Mouse (Mus musculus) brain, embryonic 14.5 days (tissue): ENCODE data around the gene Evc. TPM values are rescaled to one million over a fixed set of nuclear protein-coding genes. Genes with fewer than 3 reads are reported as not detected.
A peak's percentile ranks its signal among the peaks of the same experiment; 100 is the strongest.

Experiments used
- DNase-seq: peaks from one replicate; pipeline ENCODE4 v3.0.0-alpha.2; 2011; ENCODE audit warnings: low read depth
- CTCF ChIP-seq: fragments of 200-500 bp; IDR thresholded peaks from 2 replicates; pipeline ENCODE4 v1.5.1; 2012; ENCODE audit warnings: inconsistent platforms, mild to moderate bottlenecking, moderate library complexity, borderline replicate concordance; ENCODE audit not compliant: insufficient read depth, insufficient read length; ENCODE audit errors: extremely low read depth
- POLR2A ChIP-seq: fragments of 200-500 bp; IDR thresholded peaks from 2 replicates; pipeline ENCODE4 v1.6.1; 2012; ENCODE audit warnings: mild to moderate bottlenecking, inconsistent platforms, borderline replicate concordance; ENCODE audit not compliant: poor library complexity, insufficient read depth, insufficient read length, severe bottlenecking; ENCODE audit errors: extremely low read depth
- polyA plus RNA-seq: library from polyadenylated mRNA; depleted of rRNA; stranded (reverse); fragments of >200 nt; gene quantifications from 2 replicates; pipeline ENCODE4 v1.2.3, GENCODE M21; 2012; rRNA removed

Evc gene
- polyA plus RNA-seq = 12.4 and 16.2 TPM in 2 replicates

- peak; percentile 25; the same call in 1 of the 2 replicates for TF ChIP-seq POLR2A
- no peak for TF ChIP-seq CTCF
- DNase-seq = peak; percentile 86
These were observed at the start of gene Evc for GRCm38 (mm10) chr5:37336485-37337105. Gene Evc, minus strand, starts transcription at chr5:37336894.

- TF ChIP-seq CTCF = 0 out of 2 replicates have a peak, but pooled peaks have one; percentile 17
- no peak for TF ChIP-seq POLR2A
- DNase-seq = no peak
These were observed 46.9 kb upstream of the Evc start for GRCm38 (mm10) chr5:37383570-37383969.

- DNase-seq = no peak
- TF ChIP-seq POLR2A (no peak), CTCF (no peak)
These were observed 43.9 kb upstream of the Evc start for GRCm38 (mm10) chr5:37380641-37381040.

GRCm38 (mm10) chr5:37377376-37377775 lies 40.7 kb upstream of the Evc start:
- DNase-seq = peak; percentile 72
- TF ChIP-seq CTCF (no peak), POLR2A (no peak)

DNA sequence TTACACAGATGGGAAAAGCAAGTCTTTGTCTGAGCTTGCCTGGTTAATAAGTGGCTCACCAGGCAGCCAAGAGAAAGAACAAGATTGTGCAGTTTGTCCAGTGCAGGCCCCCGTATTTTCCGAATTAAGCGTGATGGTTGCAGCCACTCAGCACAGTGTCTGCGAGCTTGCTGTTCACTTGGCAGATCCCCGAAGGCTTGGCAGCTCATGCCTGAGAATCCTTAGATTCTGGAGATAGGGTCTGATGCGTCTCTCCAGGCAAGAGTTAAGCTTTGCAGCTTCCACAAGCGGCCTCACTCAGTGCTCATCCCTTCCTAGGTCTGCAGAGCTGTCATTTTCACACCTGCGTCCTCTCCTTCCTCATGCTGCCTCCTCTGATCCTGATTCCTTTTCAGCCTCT lies 32.1 kb upstream of the Evc start:
- DNase-seq = peak; percentile 57

DNA sequence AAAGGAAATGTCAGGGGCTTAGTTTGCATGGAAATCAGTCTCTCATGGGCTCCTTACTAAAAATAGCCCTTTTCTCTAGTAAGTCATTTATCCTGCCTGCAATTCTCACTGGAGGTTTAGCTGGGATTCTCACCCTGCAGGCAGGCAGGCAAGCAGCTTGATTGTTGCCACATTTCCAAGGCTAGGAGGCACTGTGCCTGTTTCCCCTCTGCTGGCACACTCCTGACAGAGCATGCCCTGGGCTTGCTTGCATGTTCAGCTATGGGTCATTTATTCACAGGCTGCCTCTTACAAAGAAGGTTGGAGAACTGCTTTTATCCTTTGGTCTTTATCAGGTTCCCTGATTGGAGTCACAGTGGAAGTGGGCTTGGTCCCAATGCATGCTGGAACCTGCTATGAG lies 29.1 kb upstream of the Evc start:
- TF ChIP-seq POLR2A (no peak), CTCF (peak; percentile 17; the same call in 1 of the 2 replicates)
- DNase-seq = peak; percentile 68

More for the DNA sequence above, 32.1 kb upstream of the Evc start:
- TF ChIP-seq POLR2A (no peak), CTCF (no peak)

DNA sequence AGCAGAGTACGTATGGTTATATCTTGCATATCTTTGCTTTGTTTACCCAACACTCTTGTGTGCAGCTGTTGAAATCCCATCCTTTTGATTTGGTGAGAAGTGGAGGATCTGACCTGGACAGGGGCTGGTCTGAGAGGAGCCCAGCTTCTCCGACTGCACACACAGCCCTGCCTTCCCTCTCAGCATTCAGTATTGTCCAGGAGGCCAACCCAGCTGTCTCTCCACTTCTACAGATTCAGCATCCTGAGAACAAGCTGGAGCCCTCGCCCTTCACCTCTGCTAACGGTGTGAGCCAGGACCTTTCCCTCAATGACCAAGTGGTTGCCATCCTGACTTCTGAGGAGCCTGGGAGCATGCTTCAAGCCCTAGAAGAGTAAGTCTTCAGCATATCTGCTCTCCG lies 26.6 kb upstream of the Evc start:
- TF ChIP-seq POLR2A (no peak), CTCF (no peak)

DNA sequence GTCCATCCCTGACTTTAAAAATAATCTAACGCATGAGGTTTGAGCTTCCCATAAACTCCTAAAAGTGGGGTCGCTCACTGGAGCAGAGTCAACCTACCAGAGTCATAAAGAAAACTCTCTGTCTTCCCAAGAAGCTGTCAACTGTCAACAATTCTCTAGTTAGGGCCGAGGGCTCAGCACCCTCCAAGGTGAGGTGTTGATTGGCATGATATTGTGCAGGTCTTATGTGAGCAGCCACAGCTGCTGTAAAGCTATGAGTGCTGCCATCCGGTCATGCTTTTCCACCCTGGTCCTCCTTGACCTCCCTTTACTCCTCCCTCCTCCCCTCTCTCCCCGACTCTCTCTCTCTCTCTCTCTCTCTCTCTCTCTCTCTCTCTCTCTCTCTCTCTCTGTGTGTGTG lies 25.9 kb upstream of the Evc start:
- TF ChIP-seq POLR2A (no peak), CTCF (no peak)
- DNase-seq = no peak

More for the DNA sequence above, 26.6 kb upstream of the Evc start:
- no peak for DNase-seq

DNA sequence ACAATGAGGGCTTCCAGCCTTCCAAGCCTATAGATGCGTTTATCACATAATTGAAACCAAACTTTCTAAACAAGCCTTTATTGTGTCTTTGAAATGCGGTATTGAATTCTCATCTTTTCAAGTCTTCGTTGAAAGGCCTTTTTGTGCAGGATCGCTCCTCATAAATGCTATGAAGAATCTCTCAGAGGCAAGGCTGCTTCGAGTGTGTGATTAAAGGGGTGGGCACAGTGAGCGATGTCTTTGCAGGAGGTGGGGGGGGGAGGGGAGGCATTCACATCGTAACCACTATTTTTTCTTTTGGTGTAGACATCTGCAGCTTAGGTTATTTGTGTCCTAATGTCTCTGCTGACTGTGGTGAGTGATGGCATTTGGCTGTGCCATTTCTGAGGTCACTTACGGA lies 19.3 kb upstream of the Evc start:
- peak; percentile 59 for DNase-seq
- no peak for TF ChIP-seq POLR2A
- TF ChIP-seq CTCF = no peak

DNA sequence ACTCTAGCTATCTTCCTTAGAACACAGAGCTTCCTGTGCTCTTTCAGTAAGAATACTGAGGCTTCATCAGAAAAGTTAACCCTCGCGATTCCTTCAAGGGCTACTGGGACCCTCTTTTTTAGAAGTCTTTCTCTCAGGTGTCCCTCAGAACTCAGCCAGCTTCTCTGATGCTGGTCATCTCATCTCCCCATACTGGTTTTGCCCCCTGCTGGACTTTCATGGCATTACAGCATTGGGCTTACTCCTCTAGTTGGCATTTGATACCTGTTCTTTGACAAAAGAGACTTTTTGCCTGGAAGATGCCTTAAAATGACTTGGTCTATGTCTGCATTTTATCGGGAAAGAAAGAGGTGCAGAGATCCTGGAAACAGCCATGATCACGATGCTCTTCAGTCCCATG lies 17.7 kb upstream of the Evc start:
- TF ChIP-seq POLR2A = no peak
- peak; percentile 61; the same call in 1 of the 2 replicates for TF ChIP-seq CTCF
- DNase-seq = peak; percentile 23

GRCm38 (mm10) chr5:37351791-37352190 lies 15.1 kb upstream of the Evc start:
- TF ChIP-seq CTCF (no peak), POLR2A (no peak)
- DNase-seq = no peak

DNA sequence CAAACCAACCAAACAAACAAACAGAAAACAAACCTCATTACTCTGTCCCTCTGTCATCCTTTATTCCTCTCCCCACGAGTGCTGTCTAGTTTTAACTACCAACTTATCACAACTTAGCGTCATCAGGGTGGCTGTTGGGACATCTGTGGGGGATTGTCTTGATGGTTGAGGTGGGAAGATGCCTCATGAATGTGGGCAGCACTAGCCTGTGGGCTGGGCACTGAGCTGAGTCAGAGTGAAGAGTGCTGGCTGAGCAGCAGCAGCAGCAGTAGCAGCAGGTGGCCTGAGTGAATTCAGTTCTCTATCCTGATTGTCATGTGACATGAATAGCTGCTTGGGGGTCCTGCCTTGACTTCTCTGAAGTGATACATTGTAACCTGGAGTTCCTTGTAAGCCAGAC lies 7.3 kb upstream of the Evc start:
- TF ChIP-seq CTCF (no peak), POLR2A (no peak)
- DNase-seq = no peak

DNA sequence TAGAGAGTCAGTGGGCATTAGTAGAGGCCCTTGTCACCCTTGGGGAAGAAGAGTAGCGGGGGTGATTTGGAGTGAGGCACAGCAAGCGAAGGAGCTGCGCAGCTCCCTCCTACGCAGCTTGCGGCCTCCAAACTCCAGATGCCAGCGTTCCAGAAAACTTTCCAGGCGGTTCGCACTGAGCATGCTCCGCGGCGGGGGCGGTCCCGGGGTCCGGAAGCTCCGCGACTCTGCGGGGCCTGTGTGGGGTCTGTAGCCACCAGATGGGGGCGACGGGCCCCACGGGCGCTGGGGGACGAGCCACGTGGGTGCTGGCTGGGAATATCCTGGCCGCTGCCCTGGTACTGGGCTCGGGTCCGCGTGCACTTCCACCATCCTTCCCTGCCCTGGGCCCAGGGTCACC lies 1.6 kb upstream of the Evc start, which contains the start of gene Evc2:
TSS of gene Evc2 (plus strand) at position 212 of the 400 bp plus-strand sequence.
- TF ChIP-seq POLR2A (no peak), CTCF (peak; percentile 8; the same call in 1 of the 2 replicates)
- peak; percentile 87 for DNase-seq

DNA sequence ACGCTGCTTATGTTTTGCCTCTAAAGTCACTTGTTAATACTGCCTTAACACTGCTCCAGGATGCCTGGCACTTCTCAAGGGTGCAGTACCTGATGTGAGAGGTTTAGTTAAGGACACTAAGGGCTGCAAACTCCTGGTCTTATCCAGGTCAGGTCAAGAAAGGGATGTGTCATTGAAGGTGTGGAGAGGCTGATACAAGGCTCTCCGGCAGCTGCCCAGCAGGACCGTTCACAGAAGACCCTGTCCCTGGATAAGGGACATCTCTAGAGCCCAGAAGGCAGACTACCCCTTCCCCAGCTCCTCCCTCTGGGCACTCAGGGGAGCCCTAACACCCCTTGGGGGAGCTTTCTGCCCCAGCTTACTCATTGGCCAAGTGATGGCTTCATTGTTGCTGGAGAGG lies 1.0 kb upstream of the Evc start:
- TF ChIP-seq POLR2A (no peak), CTCF (no peak)
- DNase-seq = no peak
